Mouse (Mus musculus) liver, embryonic 14.5 days (tissue): ENCODE measurements around the gene Rnf133.

Experiments used
- CTCF ChIP-seq: IDR thresholded peaks from 2 replicates; pipeline ENCODE4 v1.5.1; 2016; ENCODE audit warnings: antibody characterized with exemption, low read depth, control low read depth
- EP300 ChIP-seq: IDR thresholded peaks from 2 replicates; pipeline ENCODE4 v1.6.1; 2016; ENCODE audit warnings: antibody characterized with exemption, low read depth

GRCm38 (mm10) chr6:23634016-23634415 is 16.1 kb downstream of the Rnf133 start:
- TF ChIP-seq CTCF = no peak
- TF ChIP-seq EP300 = no peak
